8 mouse cellular contexts compared by ENCODE assay signal in the genomic region with DNA sequence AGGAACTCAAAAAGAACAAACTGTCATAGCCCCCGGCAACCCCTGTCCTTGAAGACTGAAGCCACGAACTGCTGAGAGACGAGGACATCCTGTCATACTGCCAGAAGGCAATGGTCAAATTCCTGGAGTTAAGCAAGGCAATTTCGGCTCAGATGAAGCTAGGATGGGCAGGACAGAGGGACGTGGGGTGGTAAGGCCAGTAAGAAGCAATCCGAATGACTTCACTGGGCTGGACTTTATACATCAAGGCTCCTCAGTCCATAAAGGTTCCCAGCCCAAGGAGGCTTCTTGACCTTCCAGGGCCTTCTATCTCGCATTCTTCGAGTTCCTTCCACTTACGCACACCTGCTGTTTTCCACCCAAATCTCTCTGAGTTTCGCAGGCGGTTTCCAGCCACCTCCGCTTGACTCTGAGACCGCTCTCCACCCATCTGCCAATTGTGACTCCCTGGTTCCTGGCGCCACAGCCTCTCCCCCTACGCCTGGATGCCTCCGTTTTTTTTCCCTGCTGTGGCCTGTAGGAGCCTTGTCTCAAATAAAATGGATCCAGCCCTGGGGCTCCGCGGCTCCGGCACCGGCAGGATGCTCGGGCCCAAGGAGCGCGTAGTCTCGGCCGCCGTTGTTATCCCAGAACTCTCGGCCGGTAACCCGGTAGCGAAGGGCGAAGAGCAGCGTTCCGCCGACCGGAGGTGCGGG. TPM values are rescaled to one million over a fixed set of nuclear protein-coding genes. Genes with fewer than 3 reads are reported as not detected.
A peak's percentile ranks its signal among the peaks of the same experiment; 100 is the strongest.
DNase-seq lines count a peak whose midpoint lies in the region; ATAC-seq and TF ChIP-seq lines count a peak whose summit lies in the region.

No protein-coding gene starts in this region.

- H3K4me2 ChIP-seq in hindbrain, embryonic 11.5 days (replicated peaks; ENCODE audit: low read depth, low read length), result peak overlapping the region; percentile 99
- peak overlapping the region; percentile 93 for H3K4me2 ChIP-seq in liver, embryonic 15.5 days

- H3K9me3 ChIP-seq in hindbrain, embryonic 11.5 days (ENCODE audit: control insufficient read depth, low read length), result no peaks in the 10 kb centered on the region
- no peaks in the 10 kb centered on the region for H3K9me3 ChIP-seq in liver, embryonic 15.5 days (replicated peaks)

- peak; percentile 63 for ATAC-seq in hindbrain, embryonic 11.5 days (ENCODE audit: low FRiP score)
- ATAC-seq in liver, embryonic 15.5 days (ENCODE audit: insufficient read depth), result peak; percentile 11; the same call in 1 of the 2 replicates

- TF ChIP-seq CTCF in olfactory bulb, adult 2 months (IDR thresholded peaks at IDR 0.05; ENCODE audit: insufficient read depth, low read depth, low read length), result no peak

- H3K27ac ChIP-seq in hindbrain, embryonic 11.5 days (ENCODE audit: low read depth, low read length), result peak overlapping the region; percentile 74
- H3K27ac ChIP-seq in liver, embryonic 15.5 days (replicated peaks), result peak overlapping the region; percentile 33; the same call in 1 of the 2 replicates
- H3K27ac ChIP-seq in olfactory bulb, adult 2 months (ENCODE audit: insufficient read depth, low read depth, low read length), result peak overlapping the region; percentile 88

- 2% methylated on average over 36 of the region's 36 CpGs for WGBS in hindbrain, embryonic 11.5 days
- 3% methylated on average over 36 of the region's 36 CpGs for WGBS in liver, embryonic 15.5 days (ENCODE audit: insufficient replicate concordance)
- WGBS in olfactory bulb, adult 2 months, result 2% methylated on average over 36 of the region's 36 CpGs

- H3K36me3 ChIP-seq in hindbrain, embryonic 11.5 days (ENCODE audit: control insufficient read depth, insufficient read depth, low read length), result no peaks in the 10 kb centered on the region
- H3K36me3 ChIP-seq in liver, embryonic 15.5 days (replicated peaks), result no peaks in the 10 kb centered on the region

- no peaks in the 10 kb centered on the region; the same call in 1 of the 2 replicates for H3K4me1 ChIP-seq in hindbrain, embryonic 11.5 days (replicated peaks; ENCODE audit: control insufficient read depth, insufficient read depth, low read length)
- H3K4me1 ChIP-seq in liver, embryonic 15.5 days (replicated peaks), result peaks cover 29% of the 10 kb centered on the region
- peaks cover 3% of the 10 kb centered on the region; the same call in 1 of the 2 replicates for H3K4me1 ChIP-seq in olfactory bulb, adult 2 months (ENCODE audit: control insufficient read depth, insufficient read depth, low read length)

- peak overlapping the region; percentile 84 for H3K9ac ChIP-seq in hindbrain, embryonic 11.5 days (ENCODE audit: low read depth, low read length)
- peak overlapping the region; percentile 71 for H3K9ac ChIP-seq in liver, embryonic 15.5 days

- peak overlapping the region; percentile 67 for H3K4me3 ChIP-seq in hindbrain, embryonic 11.5 days (ENCODE audit: low read depth, low read length)
- peak overlapping the region; percentile 77 for H3K4me3 ChIP-seq in liver, embryonic 15.5 days (replicated peaks)
- H3K4me3 ChIP-seq in olfactory bulb, adult 2 months (ENCODE audit: insufficient read depth, low read depth, low read length), result peak overlapping the region; percentile 81

- DNase-seq in right cerebral cortex, adult 18-20 months, result peak; percentile 70
- DNase-seq in right cerebral cortex, postnatal 14 days, result no peak
- DNase-seq in embryo, embryonic 10 days (ENCODE audit: low spot score), result peak; percentile 51
- no peak for DNase-seq in hindbrain, embryonic 11.5 days (ENCODE audit: low spot score)
- DNase-seq in thymus, adult 18-20 months, result no peak
- DNase-seq in gastrocnemius, postnatal 25 days, result no peak

- no peak for TF ChIP-seq POLR2A in olfactory bulb, adult 2 months (IDR thresholded peaks at IDR 0.05; ENCODE audit: insufficient read depth, low read depth, low read length)

- no peaks in the 10 kb centered on the region for H3K27me3 ChIP-seq in hindbrain, embryonic 11.5 days (ENCODE audit: control insufficient read depth, insufficient read depth, low read length)
- H3K27me3 ChIP-seq in liver, embryonic 15.5 days, result peaks cover 22% of the 10 kb centered on the region

RNA-seq across cellular contexts. Expression of gene Ppp1r3e, which starts 1.4 kb away (rescaled TPM):
- 1.0 and 1.3 TPM in 2 replicates for polyA plus RNA-seq in hindbrain, embryonic 11.5 days (2014; fragmentation: Nextera tagmentation; extraction: Ambion mirVana)
- polyA plus RNA-seq in liver, embryonic 15.5 days (2015; fragmentation: Nextera tagmentation; extraction: Ambion mirVana), result 0.33 and 0.63 TPM in 2 replicates
- polyA plus RNA-seq in olfactory bulb, adult 2 months (2012; ENCODE audit: insufficient read depth, insufficient read length, low replicate concordance, missing spikeins), result not detected in 2 replicates
- 1 to 10 TPM; 3.0 to 3.5 TPM for total RNA-seq in gastrocnemius, postnatal 25 days (2021)

RNA-seq across cellular contexts. Expression of gene Homez, which starts 5.2 kb away (rescaled TPM):
- 11.0 and 14.2 TPM in 2 replicates for polyA plus RNA-seq in hindbrain, embryonic 11.5 days (2014; fragmentation: Nextera tagmentation; extraction: Ambion mirVana)
- polyA plus RNA-seq in liver, embryonic 15.5 days (2015; fragmentation: Nextera tagmentation; extraction: Ambion mirVana), result 1.6 and 2.6 TPM in 2 replicates
- not detected in 2 replicates for polyA plus RNA-seq in olfactory bulb, adult 2 months (2012; ENCODE audit: insufficient read depth, insufficient read length, low replicate concordance, missing spikeins)
- 1 to 10 TPM; 3.3 to 4.5 TPM for total RNA-seq in gastrocnemius, postnatal 25 days (2021)

RNA-seq across cellular contexts. Expression of gene Bcl2l2, which starts 7.2 kb away (rescaled TPM):
- 3.2 and 4.3 TPM in 2 replicates for polyA plus RNA-seq in hindbrain, embryonic 11.5 days (2014; fragmentation: Nextera tagmentation; extraction: Ambion mirVana)
- 0.46 and 0.82 TPM in 2 replicates for polyA plus RNA-seq in liver, embryonic 15.5 days (2015; fragmentation: Nextera tagmentation; extraction: Ambion mirVana)
- polyA plus RNA-seq in olfactory bulb, adult 2 months (2012; ENCODE audit: insufficient read depth, insufficient read length, low replicate concordance, missing spikeins), result 145 TPM in 1 of 2 replicates, not detected in the other
- total RNA-seq in gastrocnemius, postnatal 25 days (2021), result 10 to 100 TPM; 21.6 to 24.4 TPM

RNA-seq across cellular contexts. Expression of gene Gm20521, which starts 7.2 kb away (rescaled TPM):
- polyA plus RNA-seq in hindbrain, embryonic 11.5 days (2014; fragmentation: Nextera tagmentation; extraction: Ambion mirVana), result not detected in 2 replicates
- not detected in 2 replicates for polyA plus RNA-seq in liver, embryonic 15.5 days (2015; fragmentation: Nextera tagmentation; extraction: Ambion mirVana)
- not detected in 2 replicates for polyA plus RNA-seq in olfactory bulb, adult 2 months (2012; ENCODE audit: insufficient read depth, insufficient read length, low replicate concordance, missing spikeins)
- 1 to 10 TPM; 1.3 to 2.3 TPM for total RNA-seq in gastrocnemius, postnatal 25 days (2021)

RNA-seq across cellular contexts. Expression of gene Pabpn1, which starts 16.3 kb away (rescaled TPM):
- 168 and 173 TPM in 2 replicates for polyA plus RNA-seq in hindbrain, embryonic 11.5 days (2014; fragmentation: Nextera tagmentation; extraction: Ambion mirVana)
- polyA plus RNA-seq in liver, embryonic 15.5 days (2015; fragmentation: Nextera tagmentation; extraction: Ambion mirVana), result 38.6 and 46.2 TPM in 2 replicates
- polyA plus RNA-seq in olfactory bulb, adult 2 months (2012; ENCODE audit: insufficient read depth, insufficient read length, low replicate concordance, missing spikeins), result not detected in 2 replicates
- 10 to 100 TPM; 47.1 to 52.7 TPM for total RNA-seq in gastrocnemius, postnatal 25 days (2021)

Comparison
In these comparisons a context has a peak if more than half of its experiments do, and no peak if none do; other contexts are left out.
1. DNase-seq: peak in right cerebral cortex, adult 18-20 months (single experiment) and embryo, embryonic 10 days (single experiment); none in right cerebral cortex, postnatal 14 days (single experiment), hindbrain, embryonic 11.5 days (single experiment), thymus, adult 18-20 months (0 of 2) and gastrocnemius, postnatal 25 days (single experiment).
2. H3K27ac ChIP-seq: peak in every context shown above with its lines; median percentile 88 in olfactory bulb, adult 2 months; 74 in hindbrain, embryonic 11.5 days; 33 in liver, embryonic 15.5 days.
3. Peak in every context shown above with its lines, with median percentiles within 50 percentile points of each other: H3K4me3 ChIP-seq.